Mouse (Mus musculus): Measurements from ENCODE around the gene Klk8. TPM values are rescaled to one million over a fixed set of nuclear protein-coding genes. Genes with fewer than 3 reads are reported as not detected.

The Klk8 gene
- 10 to 100 TPM; 10.4 to 12.2 TPM for total RNA-seq (2021)

GRCm38 (mm10) chr7:43797333-43797769, at the start of gene Klk8:
TSS of gene Klk8 (plus strand) at chr7:43797577.
- peak; percentile 36 to 45 for DNase-seq
- intact Hi-C loops (cut with DNase I) = no loop called here

GRCm38 (mm10) chr7:43747788-43748187, 49.6 kb upstream of the Klk8 start:
- intact Hi-C loops (cut with DNase I) = loop anchor here (5.0 kb wide), 1 partner anchor 65 kb away; no protein-coding TSS in a partner anchor
- DNase-seq = peak; percentile 43 to 44

GRCm38 (mm10) chr7:43752806-43753205, 44.6 kb upstream of the Klk8 start:
- intact Hi-C loops (cut with DNase I) = no loop called here
- DNase-seq = no peak

GRCm38 (mm10) chr7:43766484-43766883, 30.9 kb upstream of the Klk8 start:
- intact Hi-C loops (cut with DNase I) = no loop called here
- DNase-seq = no peak

- DNase-seq = no peak
- intact Hi-C loops (cut with DNase I) = no loop called here
Measured at GRCm38 (mm10) chr7:43768597-43768996, 28.8 kb upstream of the Klk8 start, which contains the start of gene Klk12. TSS of gene Klk12 (plus strand) at chr7:43768897.

GRCm38 (mm10) chr7:43769636-43770035, 27.7 kb upstream of the Klk8 start:
- no peak for DNase-seq

GRCm38 (mm10) chr7:43770701-43771100, 26.7 kb upstream of the Klk8 start:
- DNase-seq = no peak
- intact Hi-C loops (cut with DNase I) = no loop called here

More at GRCm38 (mm10) chr7:43769636-43770035, 27.7 kb upstream of the Klk8 start:
- intact Hi-C loops (cut with DNase I) = no loop called here

GRCm38 (mm10) chr7:43771916-43772315, 25.5 kb upstream of the Klk8 start:
- intact Hi-C loops (cut with DNase I) = no loop called here
- no peak for DNase-seq

- no peak for DNase-seq
- intact Hi-C loops (cut with DNase I) = no loop called here
Measured at GRCm38 (mm10) chr7:43772901-43773300, 24.5 kb upstream of the Klk8 start.

GRCm38 (mm10) chr7:43774364-43774763, 23.0 kb upstream of the Klk8 start, which contains the start of gene Klk11:
TSS of gene Klk11 (plus strand) at chr7:43774604.
- no peak for DNase-seq
- intact Hi-C loops (cut with DNase I) = no loop called here

GRCm38 (mm10) chr7:43774802-43775201, 22.6 kb upstream of the Klk8 start:
- intact Hi-C loops (cut with DNase I) = no loop called here

GRCm38 (mm10) chr7:43775311-43776057, 21.9 kb upstream of the Klk8 start:
- intact Hi-C loops (cut with DNase I) = no loop called here

More at GRCm38 (mm10) chr7:43774802-43775201, 22.6 kb upstream of the Klk8 start:
- no peak for DNase-seq

GRCm38 (mm10) chr7:43776506-43776905, 20.9 kb upstream of the Klk8 start:
- no peak for DNase-seq
- intact Hi-C loops (cut with DNase I) = no loop called here

More at GRCm38 (mm10) chr7:43775311-43776057, 21.9 kb upstream of the Klk8 start:
- no peak for DNase-seq

GRCm38 (mm10) chr7:43777423-43777822, 20.0 kb upstream of the Klk8 start:
- DNase-seq = no peak
- intact Hi-C loops (cut with DNase I) = no loop called here

GRCm38 (mm10) chr7:43778176-43778970, 19.0 kb upstream of the Klk8 start:
- intact Hi-C loops (cut with DNase I) = no loop called here
- no peak for DNase-seq

GRCm38 (mm10) chr7:43780241-43780640, 17.1 kb upstream of the Klk8 start:
- no peak for DNase-seq
- intact Hi-C loops (cut with DNase I) = loop anchor here (5.0 kb wide), 1 partner anchor 112 kb away; no protein-coding TSS in a partner anchor

- intact Hi-C loops (cut with DNase I) = loop anchor here (5.0 kb wide), 1 partner anchor 112 kb away; no protein-coding TSS in a partner anchor
- DNase-seq = no peak
Measured at GRCm38 (mm10) chr7:43780746-43781145, 16.6 kb upstream of the Klk8 start, which contains the start of gene Klk10. TSS of gene Klk10 (plus strand) at chr7:43781035.

GRCm38 (mm10) chr7:43781541-43781940, 15.8 kb upstream of the Klk8 start:
- intact Hi-C loops (cut with DNase I) = loop anchor here (5.0 kb wide), 1 partner anchor 111 kb away; no protein-coding TSS in a partner anchor
- DNase-seq = no peak

- intact Hi-C loops (cut with DNase I) = loop anchor here (1.0 to 5.0 kb wide), 2 partner anchors 101 to 110 kb away; no protein-coding TSS in a partner anchor
- DNase-seq = peak; percentile 78 to 89
Measured at GRCm38 (mm10) chr7:43782275-43783265, 14.8 kb upstream of the Klk8 start.

GRCm38 (mm10) chr7:43785286-43785685, 12.1 kb upstream of the Klk8 start:
- no peak for DNase-seq
- intact Hi-C loops (cut with DNase I) = no loop called here
